Mouse (Mus musculus): Measurements from ENCODE around the gene Gm8020. TPM values are rescaled to one million over a fixed set of nuclear protein-coding genes. Genes with fewer than 3 reads are reported as not detected.

The Gm8020 gene
- total RNA-seq (2023), result not detected in 4 replicates

DNA sequence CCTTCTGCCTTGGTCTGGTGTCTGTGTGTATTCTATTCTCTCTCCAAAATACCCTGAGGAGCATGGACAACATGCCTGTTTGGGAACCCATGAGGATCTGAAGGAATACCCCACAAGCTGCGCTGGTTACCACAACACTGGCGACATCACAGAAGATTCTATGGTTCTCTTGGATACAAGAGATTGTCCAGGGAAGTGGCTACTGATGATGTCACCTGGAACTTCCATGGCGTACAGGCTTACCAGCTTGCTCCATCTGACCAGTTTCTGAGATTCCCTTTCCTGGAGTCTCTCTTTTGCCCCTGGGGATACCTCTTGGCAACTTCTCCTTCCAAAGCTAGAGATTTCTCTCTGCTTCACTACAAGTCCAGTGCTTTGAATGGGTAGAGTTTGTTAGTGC lies at the start of gene Gm8020:
TSS of gene Gm8020 (minus strand) at position 101 of the 400 bp plus-strand sequence.

GRCm38 (mm10) chr14:42524182-42524581 lies 22.0 kb upstream of the Gm8020 start, which contains the start of gene Gm8024:
Gene Gm8024, minus strand, starts transcription at chr14:42524282.

GRCm38 (mm10) chr14:42463581-42463980 lies 38.6 kb downstream of the Gm8020 start, which contains the start of gene Gm8011:
Gene Gm8011, plus strand, starts transcription at chr14:42463881.

Other genes starting within 250 kb of the Gm8020 start
- gene Gm17026, start 242.3 kb downstream of the Gm8020 start, total RNA-seq (2023), result not detected in 4 replicates
- gene Gm9611, start 205.0 kb downstream of the Gm8020 start, total RNA-seq (2023), result not detected in 4 replicates
- not detected in 4 replicates for gene Gm7995, start 192.1 kb downstream of the Gm8020 start, total RNA-seq (2023)
- not detected in 4 replicates for gene Gm8005, start 62.7 kb downstream of the Gm8020 start, total RNA-seq (2023)
- not detected in 4 replicates for gene Gm8011, start 38.5 kb downstream of the Gm8020 start, total RNA-seq (2023)
- gene Gm8024, start 21.9 kb upstream of the Gm8020 start, total RNA-seq (2023), result not detected in 4 replicates
- not detected in 4 replicates for gene Gm17124, start 97.5 kb upstream of the Gm8020 start, total RNA-seq (2023)
- not detected in 4 replicates for gene Gm3633, start 139.6 kb upstream of the Gm8020 start, total RNA-seq (2023)
- not detected in 4 replicates for gene Gm10378, start 153.6 kb upstream of the Gm8020 start, total RNA-seq (2023)

Data from B cell, adult 62 days (primary cell).